Mouse (Mus musculus): ENCODE data around the gene Abhd10. TPM values are rescaled to one million over a fixed set of nuclear protein-coding genes. Genes with fewer than 3 reads are reported as not detected.

Abhd10 gene
- polyA plus RNA-seq, 1 experiment from 2014 or later: 43.6 TPM

GRCm38 (mm10) chr16:45765102-45765501 is 22.3 kb upstream of the Abhd10 start:
- ATAC-seq (ENCODE audit: insufficient number of reproducible peaks, insufficient read depth, low FRiP score, low TSS enrichment): no peak
- H3K27me3 ChIP-seq: no peaks in the 10 kb centered on the region
- H3K9ac ChIP-seq: no peak overlapping the region
- no peaks in the 10 kb centered on the region for H3K9me3 ChIP-seq
- H3K27ac ChIP-seq: no peak overlapping the region
- 92% methylated on average over 3 of the region's 3 CpGs for WGBS
- H3K4me2 ChIP-seq (replicated peaks): no peak overlapping the region
- no peaks in the 10 kb centered on the region for H3K4me1 ChIP-seq
- H3K36me3 ChIP-seq: peaks cover 39% of the 10 kb centered on the region
- no peak overlapping the region for H3K4me3 ChIP-seq

DNA sequence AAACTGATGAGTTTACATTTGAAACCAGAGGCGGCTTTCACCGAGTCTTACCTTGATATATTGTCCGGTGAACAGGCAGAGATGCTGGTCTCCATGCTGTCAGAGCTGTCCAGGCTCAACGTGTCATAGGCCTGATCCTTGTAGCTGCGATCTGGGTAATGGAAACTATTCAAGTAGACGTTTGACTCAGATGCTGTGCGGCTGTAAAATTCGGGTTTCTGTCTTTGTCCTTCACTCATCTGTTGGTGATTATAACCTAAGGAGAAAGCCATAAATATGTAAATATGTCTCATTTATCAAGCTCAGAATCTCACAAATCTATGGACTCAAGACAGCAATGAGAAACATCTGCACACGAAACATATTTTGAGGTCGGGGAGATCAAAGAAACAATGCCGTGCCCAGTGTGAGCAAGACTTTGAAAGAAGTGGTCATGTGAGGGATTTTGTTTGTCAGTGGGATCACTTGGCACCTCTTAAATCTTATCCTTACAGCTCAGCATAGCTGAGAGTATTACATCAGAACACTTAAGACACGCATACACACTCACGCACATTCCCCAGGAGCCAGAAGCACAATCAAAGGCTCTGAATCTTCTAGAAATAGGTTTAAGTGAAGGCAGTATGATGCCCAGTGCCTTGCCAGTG is 20.2 kb upstream of the Abhd10 start:
- no peaks in the 10 kb centered on the region for H3K27me3 ChIP-seq
- H3K4me1 ChIP-seq: no peaks in the 10 kb centered on the region
- no peak overlapping the region for H3K27ac ChIP-seq
- peaks cover 38% of the 10 kb centered on the region for H3K36me3 ChIP-seq
- no peak overlapping the region for H3K4me2 ChIP-seq (replicated peaks)
- H3K4me3 ChIP-seq: no peak overlapping the region
- no peak overlapping the region for H3K9ac ChIP-seq
- no peak for ATAC-seq (ENCODE audit: insufficient number of reproducible peaks, insufficient read depth, low FRiP score, low TSS enrichment)
- no peaks in the 10 kb centered on the region for H3K9me3 ChIP-seq
- WGBS: 75% methylated on average over 13 of the region's 13 CpGs

- no peaks in the 10 kb centered on the region for H3K9me3 ChIP-seq
- H3K9ac ChIP-seq: no peak overlapping the region
- no peak overlapping the region for H3K4me3 ChIP-seq
- H3K27ac ChIP-seq: no peak overlapping the region
- WGBS: 79% methylated on average over 1 of the region's 1 CpGs
- no peak for ATAC-seq (ENCODE audit: insufficient number of reproducible peaks, insufficient read depth, low FRiP score, low TSS enrichment)
- peaks cover 48% of the 10 kb centered on the region for H3K36me3 ChIP-seq
- no peaks in the 10 kb centered on the region for H3K4me1 ChIP-seq
- H3K27me3 ChIP-seq: no peaks in the 10 kb centered on the region
- no peak overlapping the region for H3K4me2 ChIP-seq (replicated peaks)
Measured at GRCm38 (mm10) chr16:45761425-45761824, 18.7 kb upstream of the Abhd10 start.

DNA sequence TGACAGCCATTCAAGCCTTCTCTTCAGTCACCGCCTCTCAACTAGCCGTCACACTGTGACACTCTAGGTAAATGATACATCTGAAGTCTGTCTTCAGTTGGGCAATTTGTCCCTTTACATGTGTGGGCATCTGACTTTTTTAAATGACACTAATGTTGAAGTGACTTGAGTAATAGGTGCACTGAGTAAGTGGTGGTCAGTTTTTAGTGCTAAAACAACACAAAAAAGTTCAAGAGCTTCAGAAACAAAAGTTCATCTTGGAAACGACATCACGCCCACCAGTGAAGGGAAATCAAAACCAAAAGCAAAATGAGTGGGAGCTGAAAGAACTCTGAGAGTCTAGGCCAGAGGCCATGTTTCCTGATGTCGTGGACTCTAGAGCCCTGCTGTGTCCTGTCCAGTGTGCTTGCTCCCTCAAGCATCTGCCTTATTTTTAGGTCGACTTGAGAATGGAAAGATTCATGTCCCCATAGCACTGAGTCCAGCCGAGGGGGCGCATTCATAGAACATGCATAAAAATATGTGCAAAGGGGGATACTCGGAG is 16.0 kb upstream of the Abhd10 start:
- Histone ChIP-seq H3K36me3 (peaks cover 45% of the 10 kb centered on the region), H3K4me1 (no peaks in the 10 kb centered on the region), H3K4me3 (no peak overlapping the region), H3K9me3 (no peaks in the 10 kb centered on the region), H3K9ac (no peak overlapping the region), H3K4me2 (replicated peaks) (no peak overlapping the region), H3K27me3 (no peaks in the 10 kb centered on the region), H3K27ac (no peak overlapping the region)
- ATAC-seq (ENCODE audit: insufficient number of reproducible peaks, insufficient read depth, low FRiP score, low TSS enrichment): no peak
- WGBS: 82% methylated on average over 9 of the region's 9 CpGs

DNA sequence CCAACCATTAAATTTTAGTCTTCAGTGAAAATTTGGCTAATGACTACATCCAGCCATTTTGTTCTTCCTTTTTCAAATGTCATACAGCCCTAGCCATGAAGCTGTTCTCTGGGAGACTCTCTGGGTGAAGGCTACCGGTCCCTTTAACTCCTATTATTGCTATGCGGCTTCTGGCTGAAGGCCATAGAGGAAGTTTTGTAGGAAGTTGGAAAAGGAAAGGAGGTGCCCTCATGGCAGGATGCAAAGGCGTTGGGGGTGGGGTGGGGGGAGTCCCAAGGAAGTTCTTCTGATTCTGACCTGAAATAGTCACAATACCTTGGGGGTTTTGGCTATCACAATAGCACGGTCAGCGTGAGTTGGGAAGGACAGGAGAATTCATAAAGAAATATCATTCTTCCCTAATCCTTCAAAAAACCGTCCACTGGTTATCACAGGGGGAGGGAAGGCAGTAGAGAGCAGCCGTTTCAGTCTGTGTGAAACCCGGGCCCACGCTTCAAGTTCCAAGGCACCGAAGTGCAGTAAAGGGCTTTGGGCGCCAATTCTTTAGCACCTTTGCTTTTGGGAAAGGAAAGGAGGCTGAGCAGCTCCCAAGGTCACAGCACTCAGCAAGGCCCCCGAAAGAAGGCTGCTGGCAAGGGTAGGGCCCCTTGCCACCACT is 14.8 kb upstream of the Abhd10 start:
- Histone ChIP-seq H3K36me3 (peaks cover 39% of the 10 kb centered on the region), H3K27ac (0 out of 2 replicates have a peak overlapping the region, but pooled peaks have one; percentile 4), H3K4me1 (no peaks in the 10 kb centered on the region), H3K4me3 (no peak overlapping the region), H3K9me3 (no peaks in the 10 kb centered on the region), H3K27me3 (no peaks in the 10 kb centered on the region), H3K9ac (no peak overlapping the region), H3K4me2 (replicated peaks) (no peak overlapping the region)
- ATAC-seq (ENCODE audit: insufficient number of reproducible peaks, insufficient read depth, low FRiP score, low TSS enrichment): no peak
- 84% methylated on average over 12 of the region's 12 CpGs for WGBS

DNA sequence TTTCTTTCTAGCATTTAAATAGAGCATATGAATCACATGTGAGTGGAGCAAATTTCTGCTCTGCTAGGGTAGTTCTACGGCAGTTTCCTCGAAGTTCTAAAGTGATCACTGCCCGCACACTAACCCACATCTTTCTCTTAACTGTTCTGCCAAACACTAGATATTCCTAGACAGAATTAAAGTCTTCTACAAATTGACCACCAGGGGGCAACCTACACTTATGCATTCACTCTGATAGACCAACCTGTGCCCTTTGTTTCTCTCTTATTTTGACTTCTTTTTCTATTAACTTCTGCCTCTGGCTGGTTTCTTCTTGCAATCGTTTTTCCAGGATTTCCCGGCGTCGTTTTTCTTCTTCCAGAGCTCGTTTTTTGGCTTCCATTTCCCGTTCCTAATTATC is 14.1 kb upstream of the Abhd10 start:
- no peak for ATAC-seq (ENCODE audit: insufficient number of reproducible peaks, insufficient read depth, low FRiP score, low TSS enrichment)
- Histone ChIP-seq H3K36me3 (peaks cover 42% of the 10 kb centered on the region), H3K4me3 (no peak overlapping the region), H3K9ac (no peak overlapping the region), H3K27me3 (no peaks in the 10 kb centered on the region), H3K4me1 (no peaks in the 10 kb centered on the region), H3K9me3 (no peaks in the 10 kb centered on the region), H3K4me2 (replicated peaks) (no peak overlapping the region), H3K27ac (no peak overlapping the region)
- WGBS: 34% methylated on average over 9 of the region's 9 CpGs

DNA sequence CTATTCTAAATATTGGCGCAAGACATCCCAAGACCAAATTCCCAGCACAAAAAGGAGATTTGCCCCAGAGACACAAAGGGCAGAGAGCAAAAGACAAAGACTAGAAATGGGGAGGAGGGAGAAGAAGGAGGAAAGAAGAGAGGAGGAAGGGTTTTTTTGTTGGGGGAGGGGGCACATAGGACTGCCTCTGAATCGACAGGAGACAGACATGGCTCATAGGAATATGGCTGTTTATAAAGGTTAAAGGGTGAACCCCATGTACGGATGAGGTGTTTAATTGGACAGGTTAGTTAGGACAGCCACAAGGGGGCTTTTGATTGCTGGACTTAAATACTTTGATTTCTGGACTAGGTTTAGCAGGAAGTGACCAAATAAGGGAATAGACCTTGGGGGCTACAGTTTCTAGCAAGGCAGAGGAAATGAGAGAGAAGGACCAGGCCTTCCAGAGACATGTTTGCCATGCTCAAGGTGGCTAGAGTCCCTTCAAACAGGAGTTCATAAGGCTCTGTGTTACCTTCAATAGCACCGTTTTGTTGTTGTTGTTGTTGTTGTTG is 913 bp upstream of the Abhd10 start:
- H3K4me2 ChIP-seq (replicated peaks): peak overlapping the region; percentile 54
- H3K4me3 ChIP-seq: 0 out of 2 replicates have a peak overlapping the region, but pooled peaks have one; percentile 78
- WGBS: 59% methylated on average over 4 of the region's 4 CpGs
- peak overlapping the region; percentile 91 for H3K27ac ChIP-seq
- H3K4me1 ChIP-seq: peaks cover 12% of the 10 kb centered on the region; the same call in 1 of the 2 replicates
- H3K36me3 ChIP-seq: peaks cover 12% of the 10 kb centered on the region
- H3K9me3 ChIP-seq: no peaks in the 10 kb centered on the region
- H3K27me3 ChIP-seq: no peaks in the 10 kb centered on the region
- no peak overlapping the region for H3K9ac ChIP-seq
- no peak for ATAC-seq (ENCODE audit: insufficient number of reproducible peaks, insufficient read depth, low FRiP score, low TSS enrichment)

DNA sequence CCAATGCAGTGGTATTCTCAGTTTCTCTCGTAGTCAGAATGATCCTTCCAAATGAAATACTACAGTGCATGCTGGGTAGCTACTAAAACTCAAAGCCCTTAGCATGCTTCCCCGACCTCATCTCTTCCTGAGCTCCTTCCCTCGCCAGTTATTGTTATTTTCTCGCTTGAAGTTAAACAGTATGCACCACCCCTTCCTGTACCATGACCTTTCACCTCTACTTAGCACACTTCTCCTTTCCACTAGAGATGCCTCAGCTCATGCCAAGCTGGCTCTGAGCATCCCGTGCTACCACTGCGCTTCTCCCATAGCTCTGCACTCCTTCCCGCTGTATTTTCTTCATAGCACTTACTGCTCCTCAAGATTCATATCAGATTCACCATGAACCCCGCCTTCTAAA is 4.9 kb downstream of the Abhd10 start:
- peaks cover 37% of the 10 kb centered on the region for H3K36me3 ChIP-seq
- WGBS: 83% methylated on average over 8 of the region's 8 CpGs
- ATAC-seq (ENCODE audit: insufficient number of reproducible peaks, insufficient read depth, low FRiP score, low TSS enrichment): no peak
- H3K4me1 ChIP-seq: peaks cover 3% of the 10 kb centered on the region; the same call in 1 of the 2 replicates
- H3K27me3 ChIP-seq: no peaks in the 10 kb centered on the region
- no peak overlapping the region for H3K27ac ChIP-seq
- H3K9ac ChIP-seq: no peak overlapping the region
- H3K4me2 ChIP-seq (replicated peaks): no peak overlapping the region
- H3K4me3 ChIP-seq: no peak overlapping the region
- H3K9me3 ChIP-seq: no peaks in the 10 kb centered on the region

DNA sequence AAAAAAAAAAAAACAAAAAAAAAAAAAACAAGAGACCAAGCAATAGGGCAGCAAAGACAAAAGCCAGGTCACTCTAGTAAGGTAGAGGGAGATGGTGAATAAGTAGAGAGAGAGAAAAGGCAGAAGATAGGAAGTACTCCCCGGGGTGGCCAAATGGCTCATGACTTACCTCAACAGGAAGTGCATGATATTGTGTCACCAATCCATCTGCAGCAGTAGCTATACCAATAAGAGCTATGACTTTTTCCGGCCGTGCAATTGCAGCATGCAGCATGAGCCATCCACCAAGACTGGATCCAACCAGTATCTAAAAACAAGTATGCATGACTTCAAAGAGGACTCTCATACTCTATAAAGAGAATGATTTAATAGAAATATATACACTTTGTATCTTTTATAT is 6.0 kb downstream of the Abhd10 start:
- no peak overlapping the region for H3K4me3 ChIP-seq
- H3K27ac ChIP-seq: no peak overlapping the region
- H3K4me2 ChIP-seq (replicated peaks): no peak overlapping the region
- no peak for ATAC-seq (ENCODE audit: insufficient number of reproducible peaks, insufficient read depth, low FRiP score, low TSS enrichment)
- H3K9me3 ChIP-seq: no peaks in the 10 kb centered on the region
- H3K27me3 ChIP-seq: no peaks in the 10 kb centered on the region
- H3K36me3 ChIP-seq: peaks cover 45% of the 10 kb centered on the region
- 93% methylated on average over 3 of the region's 3 CpGs for WGBS
- H3K4me1 ChIP-seq: peaks cover 3% of the 10 kb centered on the region; the same call in 1 of the 2 replicates
- no peak overlapping the region for H3K9ac ChIP-seq

DNA sequence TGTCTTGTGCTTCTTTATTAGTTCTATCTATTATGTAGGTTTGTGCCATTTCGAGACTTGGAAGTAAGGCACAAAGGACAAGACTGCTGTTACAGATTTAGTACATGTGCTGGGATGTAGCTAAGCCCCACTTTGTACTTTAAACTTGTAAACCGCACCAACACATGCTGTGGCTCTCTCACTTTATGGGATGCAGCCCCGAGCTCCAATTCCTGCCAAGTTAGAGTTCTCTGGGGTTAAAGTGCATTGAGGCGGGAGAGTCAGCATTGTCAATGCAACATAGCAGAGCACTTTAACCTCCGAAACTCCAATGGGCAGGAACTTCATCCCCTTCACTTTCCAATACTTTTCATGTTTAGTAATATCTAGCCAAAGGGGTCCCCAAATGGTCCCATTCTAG is 13.6 kb downstream of the Abhd10 start:
- Histone ChIP-seq H3K4me1 (peaks cover 7% of the 10 kb centered on the region; the same call in 1 of the 2 replicates), H3K9ac (no peak overlapping the region), H3K4me2 (replicated peaks) (no peak overlapping the region), H3K36me3 (peaks cover 41% of the 10 kb centered on the region), H3K27me3 (no peaks in the 10 kb centered on the region), H3K9me3 (no peaks in the 10 kb centered on the region), H3K27ac (no peak overlapping the region), H3K4me3 (no peak overlapping the region)
- ATAC-seq (ENCODE audit: insufficient number of reproducible peaks, insufficient read depth, low FRiP score, low TSS enrichment): no peak
- 88% methylated on average over 5 of the region's 5 CpGs for WGBS

- WGBS: under 1% methylated on average over 10 of the region's 10 CpGs
- Histone ChIP-seq H3K36me3 (peaks cover 16% of the 10 kb centered on the region), H3K4me2 (replicated peaks) (peak overlapping the region; percentile 87), H3K27me3 (no peaks in the 10 kb centered on the region), H3K4me3 (peak overlapping the region; percentile 60), H3K9me3 (no peaks in the 10 kb centered on the region), H3K9ac (peak overlapping the region; percentile 77), H3K27ac (peak overlapping the region; percentile 78; the same call in 1 of the 2 replicates), H3K4me1 (peaks cover 13% of the 10 kb centered on the region; the same call in 1 of the 2 replicates)
- peak; percentile 71 for ATAC-seq (ENCODE audit: insufficient number of reproducible peaks, insufficient read depth, low FRiP score, low TSS enrichment)
Measured at GRCm38 (mm10) chr16:45724742-45725102, 18.0 kb downstream of the Abhd10 start.
